Mouse (Mus musculus): ENCODE results near the gene 4930470P17Rik.

DNA sequence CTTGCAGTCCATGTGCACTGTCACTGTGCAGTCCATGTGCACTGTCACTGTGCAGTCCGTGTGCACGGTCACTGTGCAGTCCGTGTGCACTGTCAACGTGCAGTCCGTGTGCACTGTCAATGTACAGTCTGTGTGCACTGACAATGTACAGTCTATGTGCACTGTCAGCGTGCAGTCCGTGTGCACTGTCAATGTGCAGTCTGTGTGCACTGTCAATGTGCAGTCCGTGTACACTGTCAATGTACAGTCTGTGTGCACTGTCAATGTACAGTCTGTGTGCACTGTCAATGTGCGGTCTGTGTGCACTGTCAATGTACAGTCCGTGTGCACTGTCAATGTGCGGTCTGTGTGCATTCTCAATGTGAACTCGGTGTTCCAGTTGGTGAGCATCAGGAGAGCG lies 17.1 kb downstream of the 4930470P17Rik start:
- TF ChIP-seq TAL1 (IDR thresholded peaks at IDR 0.05; ENCODE audit: low read length): no peak
- TF ChIP-seq ZC3H11A (IDR thresholded peaks at IDR 0.05; ENCODE audit: low read depth, low read length): no peak
- TF ChIP-seq POLR2A (IDR thresholded peaks at IDR 0.05; ENCODE audit: control insufficient read depth in 1 of 2, insufficient read depth in 1 of 2, low read depth in 1 of 2, low read length in 2 of 2, poor library complexity in 1 of 2): no peak
- no peak for TF ChIP-seq HCFC1 (IDR thresholded peaks at IDR 0.05; ENCODE audit: low read depth, low read length)
- TF ChIP-seq EP300 (IDR thresholded peaks at IDR 0.05; ENCODE audit: low read depth in 1 of 2, low read length in 2 of 2): no peak
- no peak for TF ChIP-seq ZNF384 (IDR thresholded peaks at IDR 0.05; ENCODE audit: low read depth, low read length)
- TF ChIP-seq CTCF (IDR thresholded peaks at IDR 0.05 in 2 of 3, conservative IDR thresholded peaks at IDR 0.05 in 1 of 3; ENCODE audit: control insufficient read depth in 1 of 3, insufficient read depth in 1 of 3, low read depth in 2 of 3, low read length in 3 of 3, poor library complexity in 1 of 3, severe bottlenecking in 1 of 3): no peak
- TF ChIP-seq GATA1 (IDR thresholded peaks at IDR 0.05; ENCODE audit: low read depth, low read length): no peak
- no peak for TF ChIP-seq MXI1 (IDR thresholded peaks at IDR 0.05; ENCODE audit: low read depth, low read length)
- TF ChIP-seq GABPA (IDR thresholded peaks at IDR 0.05; ENCODE audit: low read depth, low read length): no peak
- TF ChIP-seq POLR2AphosphoS2 (IDR thresholded peaks at IDR 0.05; ENCODE audit: low read length): no peak
